Mouse (Mus musculus): ENCODE data around the gene Vmn2r45. TPM values are rescaled to one million over a fixed set of nuclear protein-coding genes. Genes with fewer than 3 reads are reported as not detected.

The Vmn2r45 gene
- total RNA-seq (2023): not detected

GRCm38 (mm10) chr7:8488975-8489374, at the start of gene Vmn2r45:
Gene Vmn2r45, minus strand, starts transcription at chr7:8489075.

Other genes starting within 250 kb of the Vmn2r45 start
- not detected for gene Vmn2r43, start 228.5 kb downstream of the Vmn2r45 start, total RNA-seq (2023)
- gene Vmn2r44, start 105.7 kb downstream of the Vmn2r45 start, total RNA-seq (2023): not detected

All from CD4-positive naive resting alpha-beta T cell, adult 57 days (primary cell).